Mouse (Mus musculus) bone marrow macrophage, adult 2 months (primary cell): ENCODE results near the gene Rps8.

Experiments
- CTCF ChIP-seq: IDR thresholded peaks from 2 replicates; pipeline ENCODE4 v1.5.1; 2012; ENCODE audit warnings: low read depth, mild to moderate bottlenecking, low read length, moderate library complexity
- POLR2A ChIP-seq: IDR thresholded peaks from 2 replicates; pipeline ENCODE4 v1.6.1; 2012; ENCODE audit warnings: mild to moderate bottlenecking, low read depth, low read length, borderline replicate concordance

- TF ChIP-seq CTCF (no peak), POLR2A (no peak)
These were observed 20.0 kb downstream of the Rps8 start for GRCm38 (mm10) chr4:117136034-117136433.
